Mouse (Mus musculus): ENCODE results near the gene H2-T24. TPM values are rescaled to one million over a fixed set of nuclear protein-coding genes. Genes with fewer than 3 reads are reported as not detected.

Gene H2-T24
- total RNA-seq, 2 experiments from 2014 or later, result 2.9 to 3.9 TPM

DNA sequence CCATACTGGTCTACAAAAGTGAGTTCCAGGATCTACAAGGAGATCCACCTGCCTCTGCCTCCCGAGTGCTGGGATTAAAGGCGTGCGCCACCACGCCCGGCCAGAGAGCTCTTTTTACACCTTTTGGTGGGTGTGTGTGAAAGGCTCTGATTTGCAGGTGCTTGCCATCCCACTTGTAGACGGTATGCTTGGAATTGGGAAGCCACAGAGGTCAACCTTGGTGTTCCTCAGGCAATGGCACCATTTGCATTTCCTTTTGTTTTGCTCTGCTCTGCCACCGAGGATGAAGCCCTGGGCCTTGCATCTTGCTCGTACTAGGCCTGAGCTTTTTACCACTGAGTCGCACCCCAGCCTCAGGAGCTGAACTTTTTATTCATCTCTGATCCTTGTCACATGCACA lies 38.6 kb downstream of the H2-T24 start:
- no peak for DNase-seq

DNA sequence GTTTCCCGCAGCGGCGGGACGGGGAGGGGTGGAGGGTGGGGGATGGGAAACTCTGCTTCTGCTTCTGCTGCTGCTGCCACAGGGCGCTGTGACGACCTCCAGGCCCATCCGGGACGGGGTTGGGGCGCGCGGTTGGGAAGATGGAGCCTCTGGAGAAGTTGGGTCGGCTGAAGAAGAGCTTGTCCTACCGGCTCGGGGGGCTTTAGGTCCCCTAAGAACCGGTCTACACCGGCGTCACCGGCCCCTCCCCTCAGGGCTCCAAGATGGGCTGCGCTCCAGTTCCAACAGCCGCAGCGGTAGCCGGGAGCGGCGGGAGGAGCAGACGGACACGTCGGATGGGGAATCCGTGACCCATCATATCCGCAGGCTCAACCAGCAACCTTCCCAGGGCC lies 40.0 kb downstream of the H2-T24 start:
- DNase-seq, result peak; percentile 74

DNA sequence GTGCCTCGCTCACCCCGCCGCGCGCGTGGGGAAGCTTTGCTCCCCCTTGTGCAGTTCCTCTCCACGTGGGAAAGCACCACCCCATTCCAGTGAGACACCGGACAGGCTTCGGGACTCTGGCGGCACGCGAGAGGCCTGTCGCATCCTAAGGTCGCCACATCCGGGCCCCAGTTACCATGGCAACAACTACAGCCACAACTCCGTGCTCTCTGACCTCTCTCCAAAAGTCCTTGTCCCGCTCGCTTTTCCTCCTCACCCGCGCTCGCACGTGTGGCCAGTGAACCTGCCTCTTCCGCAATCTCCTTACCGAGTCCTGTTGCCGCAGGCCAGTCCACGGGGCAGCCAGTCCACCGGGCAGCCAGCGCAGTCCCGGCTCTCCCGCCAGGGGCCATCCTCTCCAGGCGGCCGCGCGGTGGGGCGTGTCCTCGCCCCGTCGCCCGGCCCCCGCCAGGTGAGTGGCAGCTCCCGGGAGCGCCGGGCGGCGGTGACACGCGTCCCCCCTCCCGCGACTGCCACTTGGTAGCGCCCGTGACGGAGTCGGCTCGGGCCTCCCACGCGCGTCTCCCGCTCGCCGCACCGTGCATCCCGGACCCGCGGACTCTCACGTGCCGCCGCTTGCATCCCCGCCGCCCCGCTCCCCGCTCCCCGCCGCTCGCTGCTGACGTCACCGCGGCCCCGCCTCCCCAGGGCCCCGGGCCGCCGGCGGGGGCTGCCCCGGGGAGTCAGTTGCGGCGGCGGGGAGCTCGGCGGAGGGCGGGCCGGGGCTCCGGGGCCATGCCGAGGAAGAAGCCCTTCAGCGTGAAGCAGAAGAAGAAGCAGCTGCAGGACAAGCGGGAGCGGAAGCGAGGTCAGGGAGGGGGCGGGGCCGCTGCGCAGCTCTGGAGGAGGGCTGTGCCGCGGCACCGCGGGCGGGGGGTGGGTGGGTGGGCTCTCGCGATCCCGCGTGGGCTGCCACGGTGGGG lies 40.7 kb downstream of the H2-T24 start, which contains the start of the genes Gnl1 and Prr3:
Gene Gnl1, plus strand, starts transcription at position 451 of the 962 bp plus-strand sequence.
Gene Prr3, minus strand, starts transcription at position 836 of the 962 bp plus-strand sequence.
- DNase-seq, result peak; percentile 93

- DNase-seq, result no peak
Measured at GRCm38 (mm10) chr17:35978811-35979400, 41.5 kb downstream of the H2-T24 start.

- DNase-seq, result no peak
Measured at GRCm38 (mm10) chr17:35972131-35972530, 48.2 kb downstream of the H2-T24 start.

GRCm38 (mm10) chr17:35969418-35970389 lies 50.7 kb downstream of the H2-T24 start, which contains the start of gene Abcf1:
TSS of gene Abcf1 (minus strand) at chr17:35969761.
- DNase-seq, result peak; percentile 100

- DNase-seq, result no peak
Measured at GRCm38 (mm10) chr17:35967621-35968020, 52.7 kb downstream of the H2-T24 start.

GRCm38 (mm10) chr17:35963279-35963678 lies 57.1 kb downstream of the H2-T24 start:
- no peak for DNase-seq

DNA sequence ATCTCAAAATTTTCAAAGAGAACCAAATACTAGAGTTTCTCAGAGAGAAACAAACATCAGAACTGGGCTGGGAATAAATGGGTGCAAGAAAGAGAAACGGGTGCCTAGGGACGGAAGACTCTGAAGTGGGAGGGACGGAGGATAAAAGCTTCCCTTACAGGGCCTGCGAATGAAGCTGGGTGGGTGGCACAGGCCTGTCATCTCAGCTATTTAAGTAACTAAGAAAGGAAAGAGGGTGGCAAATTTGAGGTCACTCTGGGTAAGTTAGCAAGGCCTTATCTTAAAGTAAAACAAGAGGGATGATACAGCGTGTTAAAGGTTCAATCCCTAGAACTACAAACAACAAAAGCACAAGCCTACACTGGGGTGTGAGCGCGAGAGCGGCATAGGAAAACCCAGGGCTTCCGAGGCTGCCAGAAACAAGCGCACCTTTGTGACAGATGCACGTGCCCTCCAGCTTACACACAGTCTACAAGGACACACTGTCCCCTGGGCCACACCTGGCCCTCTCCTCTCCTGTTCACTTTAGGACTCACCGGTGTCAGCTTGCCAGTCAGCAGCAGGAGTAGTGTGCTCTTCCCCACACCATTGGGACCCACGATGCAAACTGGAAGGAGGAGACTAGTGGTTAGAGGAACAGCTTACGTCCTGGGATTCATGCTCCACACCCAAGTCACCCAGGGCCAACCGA lies 61.7 kb downstream of the H2-T24 start:
- no peak for DNase-seq

Small RNA genes lying within 50 kb of the gene (microRNA-seq; reads per million reads assigned to microRNA genes)
- 153 reads per million, percentile 51 among the genes with 10 or more reads in this experiment for gene Mir877

Other genes with a start within 250 kb of the H2-T24 start
- 10 to 100 TPM in 1 of 2 experiments, 1 to 10 TPM in 1; 7.6 to 19.0 TPM for gene Ier3, start 198.9 kb downstream of the H2-T24 start, total RNA-seq (2021)
- gene Flot1, start 197.3 kb downstream of the H2-T24 start, total RNA-seq (2021), result 10 to 100 TPM; 54.6 to 70.8 TPM
- gene Tubb5, start 182.3 kb downstream of the H2-T24 start, total RNA-seq (2021), result 100 to 1,000 TPM; 351 to 404 TPM
- 10 to 100 TPM; 21.9 to 27.1 TPM for gene Mdc1, start 179.0 kb downstream of the H2-T24 start, total RNA-seq (2021)
- gene Nrm, start 159.2 kb downstream of the H2-T24 start, total RNA-seq (2021), result 10 to 100 TPM; 12.7 to 18.3 TPM
- 10 to 100 TPM; 35.4 to 35.6 TPM for gene Ppp1r18, start 155.0 kb downstream of the H2-T24 start, total RNA-seq (2021)
- 10 to 100 TPM; 36.8 to 38.0 TPM for gene Dhx16, start 140.7 kb downstream of the H2-T24 start, total RNA-seq (2021)
- gene 2310061I04Rik, start 123.1 kb downstream of the H2-T24 start, total RNA-seq (2021), result 10 to 100 TPM; 58.0 to 70.5 TPM
- gene Atat1, start 110.5 kb downstream of the H2-T24 start, total RNA-seq (2021), result 10 to 100 TPM; 15.9 to 28.7 TPM
- gene Mrps18b, start 104.2 kb downstream of the H2-T24 start, total RNA-seq (2021), result 100 to 1,000 TPM; 101 to 104 TPM
- 10 to 100 TPM; 78.7 to 83.1 TPM for gene Ppp1r10, start 104.1 kb downstream of the H2-T24 start, total RNA-seq (2021)
- gene Abcf1, start 50.8 kb downstream of the H2-T24 start, total RNA-seq (2021), result 10 to 100 TPM; 72.7 to 78.3 TPM
- gene Gnl1, start 40.7 kb downstream of the H2-T24 start, total RNA-seq (2021), result 10 to 100 TPM; 41.5 to 42.9 TPM
- 10 to 100 TPM; 16.7 to 28.8 TPM for gene Prr3, start 40.3 kb downstream of the H2-T24 start, total RNA-seq (2021)
- 10 to 100 TPM; 55.7 to 82.7 TPM for gene H2-T23, start 12.3 kb upstream of the H2-T24 start, total RNA-seq (2021)
- 10 to 100 TPM; 23.5 to 25.4 TPM for gene H2-T22, start 22.2 kb upstream of the H2-T24 start, total RNA-seq (2021)
- gene Gm6034, start 22.4 kb upstream of the H2-T24 start, total RNA-seq (2021), result not detected
- 1 to 10 TPM; 2.4 to 2.5 TPM for gene Gm11127, start 37.8 kb upstream of the H2-T24 start, total RNA-seq (2021)
- not detected for gene Gm19684, start 101.1 kb upstream of the H2-T24 start, total RNA-seq (2021)
- not detected for gene Gm7030, start 108.9 kb upstream of the H2-T24 start, total RNA-seq (2021)
- under 1 TPM in 1 of 2 experiments, not detected in 1; 0.33 TPM for gene Gm8909, start 148.0 kb upstream of the H2-T24 start, total RNA-seq (2021)
- not detected for gene H2-T3, start 169.7 kb upstream of the H2-T24 start, total RNA-seq (2021)
- 10 to 100 TPM; 38.3 to 48.1 TPM for gene Rpp21, start 237.5 kb upstream of the H2-T24 start, total RNA-seq (2021)

Data from adrenal gland, postnatal 10 days (tissue).